Mouse (Mus musculus): Measurements from ENCODE around the gene Ptpn6.

DNA sequence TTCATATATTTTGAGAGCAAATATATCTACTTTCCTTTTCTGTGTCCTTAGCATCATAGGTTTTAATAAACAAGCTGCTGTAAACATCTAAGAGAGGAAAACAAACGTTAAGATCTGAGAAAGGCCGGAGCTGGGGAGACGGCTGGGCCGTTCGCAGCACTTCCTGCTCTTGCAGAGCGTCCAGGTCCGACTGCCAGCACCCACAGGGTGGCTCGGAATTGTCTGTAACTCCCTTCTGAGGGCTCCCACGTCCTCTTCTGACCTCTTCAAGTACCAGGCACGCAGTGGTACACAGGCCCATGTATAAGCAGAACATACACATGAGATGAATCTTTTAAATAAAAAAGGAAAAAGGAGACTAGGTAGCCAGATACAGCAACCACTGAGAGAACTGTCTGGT, 49.2 kb upstream of the Ptpn6 start:
- no peak for TF ChIP-seq CTCF (IDR thresholded peaks at IDR 0.05; ENCODE audit: borderline replicate concordance, extremely low read depth, insufficient read depth, insufficient read length)
- no peak for TF ChIP-seq POLR2A (IDR thresholded peaks at IDR 0.05; ENCODE audit: borderline replicate concordance, extremely low read depth, insufficient read depth, insufficient read length, poor library complexity, severe bottlenecking)
